In the genomic region with DNA sequence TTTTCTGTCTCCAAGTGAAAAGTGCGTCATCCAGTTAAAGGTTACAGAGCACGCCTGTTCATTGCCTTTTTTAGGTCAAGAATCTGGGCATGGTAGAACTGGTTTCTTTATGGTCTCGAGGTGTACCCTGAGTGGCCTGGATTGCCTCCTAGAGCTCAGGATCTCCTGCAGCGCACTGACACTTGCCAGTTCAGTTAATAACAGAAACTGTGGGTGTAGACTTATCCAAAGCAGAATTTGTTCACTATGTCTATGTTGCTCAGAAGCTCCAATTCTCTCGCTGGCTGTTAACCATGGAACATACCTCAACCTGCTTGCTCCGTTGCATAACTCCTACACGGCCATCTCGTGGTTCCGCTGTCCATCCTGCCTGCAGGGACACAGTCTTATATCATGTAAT, we compare ENCODE assay signal across 45 mouse cellular contexts. TPM values are rescaled to one million over a fixed set of nuclear protein-coding genes. Genes with fewer than 3 reads are reported as not detected.
"Had no signal": no experiment of that assay in that cellular context is flagged by ENCODE, and none has a peak within 500 bp of the region (broad histone marks: within the 10 kb centered on the region; RNA-seq: fewer than 3 reads in every experiment).

No protein-coding gene starts in this region.

- H3K4me2 ChIP-seq: limb, embryonic 12.5 days; limb, embryonic 13.5 days; limb, embryonic 15.5 days; liver, embryonic 11.5 days; liver, embryonic 12.5 days; liver, embryonic 13.5 days; liver, embryonic 15.5 days; lung, embryonic 14.5 days; lung, embryonic 15.5 days; midbrain, embryonic 11.5 days; midbrain, embryonic 12.5 days; midbrain, embryonic 13.5 days; midbrain, embryonic 15.5 days; neural tube, embryonic 12.5 days; neural tube, embryonic 13.5 days had no signal

- DNase-seq: left cerebral cortex, postnatal 4 days; liver; liver, embryonic 13.5 days; liver, postnatal 0 days; lung, adult 18-20 months; lung, adult 2 months; lung, embryonic 14.5 days; lung, postnatal 10 days; lung, postnatal 14 days; lung, postnatal 36 days; lung, postnatal 4 days; midbrain, embryonic 14.5 days had no signal

- H3K27me3 ChIP-seq: limb, embryonic 12.5 days; limb, embryonic 13.5 days; limb, embryonic 15.5 days; liver, embryonic 12.5 days; liver, embryonic 13.5 days; liver, embryonic 15.5 days; lung, embryonic 15.5 days; megakaryocyte, embryonic 14.5 days; midbrain, embryonic 12.5 days; midbrain, embryonic 13.5 days; midbrain, embryonic 15.5 days; neural tube, embryonic 12.5 days; neural tube, embryonic 13.5 days had no signal

- H3K9ac ChIP-seq: limb, embryonic 12.5 days; limb, embryonic 13.5 days; limb, embryonic 15.5 days; liver, embryonic 12.5 days; liver, embryonic 13.5 days; liver, embryonic 14.5 days; liver, embryonic 15.5 days; liver, postnatal 0 days; lung, embryonic 14.5 days; lung, embryonic 15.5 days; midbrain, embryonic 12.5 days; midbrain, embryonic 13.5 days; midbrain, embryonic 15.5 days; neural tube, embryonic 12.5 days; neural tube, embryonic 13.5 days had no signal

- H3K4me1 ChIP-seq: liver, embryonic 12.5 days; liver, embryonic 15.5 days; megakaryocyte, embryonic 14.5 days; midbrain, embryonic 12.5 days; midbrain, embryonic 15.5 days; neural tube, embryonic 12.5 days had no signal

- H3K9me3 ChIP-seq: limb, embryonic 10.5 days; liver, embryonic 13.5 days; liver, embryonic 15.5 days had no signal

- H3K36me3 ChIP-seq: limb, embryonic 10.5 days; limb, embryonic 12.5 days; limb, embryonic 13.5 days; limb, embryonic 15.5 days; liver, embryonic 12.5 days; liver, embryonic 13.5 days; liver, embryonic 15.5 days; lung, embryonic 15.5 days; midbrain, embryonic 10.5 days; midbrain, embryonic 12.5 days; midbrain, embryonic 13.5 days; midbrain, embryonic 15.5 days; neural tube, embryonic 12.5 days; neural tube, embryonic 13.5 days had no signal

- H3K27ac ChIP-seq: limb, embryonic 10.5 days; limb, embryonic 12.5 days; limb, embryonic 13.5 days; limb, embryonic 15.5 days; liver, embryonic 12.5 days; liver, embryonic 13.5 days; liver, embryonic 14.5 days; liver, embryonic 15.5 days; lung, embryonic 15.5 days; macrophage; midbrain, embryonic 10.5 days; midbrain, embryonic 12.5 days; midbrain, embryonic 13.5 days; midbrain, embryonic 15.5 days; neural tube, embryonic 12.5 days; neural tube, embryonic 13.5 days had no signal

- ATAC-seq: liver, embryonic 12.5 days; liver, postnatal 0 days; lung, postnatal 0 days; midbrain, embryonic 13.5 days; midbrain, embryonic 15.5 days; midbrain, embryonic 16.5 days had no signal

- H3K4me3 ChIP-seq: limb, embryonic 10.5 days; limb, embryonic 12.5 days; limb, embryonic 13.5 days; limb, embryonic 15.5 days; liver, embryonic 12.5 days; liver, embryonic 13.5 days; liver, embryonic 15.5 days; lung, embryonic 15.5 days; megakaryocyte, embryonic 14.5 days; midbrain, embryonic 10.5 days; midbrain, embryonic 12.5 days; midbrain, embryonic 13.5 days; midbrain, embryonic 15.5 days; myocyte; neural tube, embryonic 12.5 days; neural tube, embryonic 13.5 days had no signal

RNA-seq across cellular contexts. Expression of gene Adh6a, which starts 13.0 kb away (rescaled TPM):
- total RNA-seq: left cerebral cortex, postnatal 14 days; left cerebral cortex, postnatal 25 days; left cerebral cortex, postnatal 36 days; left cerebral cortex, postnatal 4 days; liver, adult 2 months; megakaryocyte progenitor cell, adult 5-6 weeks; megakaryocyte, adult 5-6 weeks; megakaryocyte-erythroid progenitor cell, adult 5-6 weeks; midbrain, postnatal 0 days; monocyte, adult 5-6 weeks had no signal
- polyA plus RNA-seq: limb, embryonic 10.5 days; limb, embryonic 11.5 days; limb, embryonic 12.5 days; limb, embryonic 13.5 days; liver, adult 2 months; liver, embryonic 11.5 days; liver, embryonic 12.5 days; liver, embryonic 13.5 days; liver, embryonic 14.5 days; liver, embryonic 15.5 days; liver, embryonic 16.5 days; liver, postnatal 0 days; macrophage; midbrain, embryonic 10.5 days; midbrain, embryonic 11.5 days; midbrain, embryonic 12.5 days; midbrain, embryonic 13.5 days; midbrain, embryonic 14.5 days; midbrain, embryonic 15.5 days; midbrain, embryonic 16.5 days; midbrain, postnatal 0 days; myocyte; neural tube, embryonic 11.5 days; neural tube, embryonic 12.5 days had no signal

RNA-seq across cellular contexts. Expression of gene Adh1, which starts 39.3 kb away (rescaled TPM):
- total RNA-seq: megakaryocyte progenitor cell, adult 5-6 weeks; megakaryocyte-erythroid progenitor cell, adult 5-6 weeks; monocyte, adult 5-6 weeks had no signal
- polyA plus RNA-seq: macrophage, myocyte had no signal

RNA-seq across cellular contexts. Expression of gene Adh6b, which starts 41.4 kb away (rescaled TPM):
- total RNA-seq: left cerebral cortex, postnatal 25 days; left cerebral cortex, postnatal 36 days; liver, adult 2 months; megakaryocyte progenitor cell, adult 5-6 weeks; megakaryocyte, adult 5-6 weeks; megakaryocyte-erythroid progenitor cell, adult 5-6 weeks; monocyte, adult 5-6 weeks had no signal
- polyA plus RNA-seq: lung, adult 2 months; macrophage; midbrain, embryonic 14.5 days; midbrain, embryonic 15.5 days; myocyte had no signal
